Mouse (Mus musculus): ENCODE data around the gene Hsd3b6. TPM values are rescaled to one million over a fixed set of nuclear protein-coding genes. Genes with fewer than 3 reads are reported as not detected.
A peak's percentile ranks its signal among the peaks of the same experiment; 100 is the strongest.
"Not testable (repeated sequence)": the region's sequence is repeated elsewhere in the genome, so short reads cannot be mapped to it uniquely, and the experiment has no call there.

The Hsd3b6 gene
- polyA plus RNA-seq (2016; fragmentation: Nextera tagmentation; extraction: Ambion mirVana) = 24.1 and 37.3 TPM in 2 replicates

- Histone ChIP-seq H3K9me3 (no peaks in the 10 kb centered on the region), H3K27me3 (ENCODE audit: insufficient read depth, poor library complexity, severe bottlenecking) (no peaks in the 10 kb centered on the region), H3K36me3 (no peaks in the 10 kb centered on the region), H3K4me1 (0 out of 2 replicates have a peak, but pooled peaks cover 3% of the 10 kb centered on the region), H3K27ac (peak within 1 kb of the TSS; percentile 57; the same call in 1 of the 2 replicates), H3K4me3 (0 out of 2 replicates have a peak within 1 kb of the TSS, but pooled peaks have one; percentile 12)
- DNase-seq (ENCODE audit: low spot score) = peak; percentile 80
- 62% methylated on average over 6 of the region's 6 CpGs for WGBS
Measured at GRCm38 (mm10) chr3:98814101-98814670, at the start of gene Hsd3b6. TSS of gene Hsd3b6 (minus strand) at chr3:98814443.

- WGBS = 96% methylated on average over 1 of the region's 1 CpGs
- H3K9me3 ChIP-seq = no peaks in the 10 kb centered on the region
- H3K4me1 ChIP-seq = peaks cover 3% of the 10 kb centered on the region
- H3K36me3 ChIP-seq = no peaks in the 10 kb centered on the region
- H3K27ac ChIP-seq = no peak overlapping the region
- no peak overlapping the region for H3K4me3 ChIP-seq
- no peaks in the 10 kb centered on the region; the same call in 1 of the 2 replicates for H3K27me3 ChIP-seq (ENCODE audit: insufficient read depth, poor library complexity, severe bottlenecking)
- no peak for DNase-seq (ENCODE audit: low spot score)
Measured at GRCm38 (mm10) chr3:98862800-98863199, 48.6 kb upstream of the Hsd3b6 start.

GRCm38 (mm10) chr3:98859576-98859975 is 45.3 kb upstream of the Hsd3b6 start, which contains the start of gene Hsd3b1:
TSS of gene Hsd3b1 (minus strand) at chr3:98859794.
- Histone ChIP-seq H3K4me3 (no peak within 1 kb of the TSS), H3K36me3 (no peaks in the 10 kb centered on the region), H3K27me3 (ENCODE audit: insufficient read depth, poor library complexity, severe bottlenecking) (no peaks in the 10 kb centered on the region; the same call in 1 of the 2 replicates), H3K9me3 (no peaks in the 10 kb centered on the region), H3K4me1 (peaks cover 22% of the 10 kb centered on the region), H3K27ac (peak within 1 kb of the TSS; percentile 10; the same call in 1 of the 2 replicates)
- 88% methylated on average over 3 of the region's 3 CpGs for WGBS
- no peak for DNase-seq (ENCODE audit: low spot score)

GRCm38 (mm10) chr3:98858051-98858450 is 43.8 kb upstream of the Hsd3b6 start:
- Histone ChIP-seq H3K4me1 (peaks cover 22% of the 10 kb centered on the region), H3K4me3 (no peak overlapping the region), H3K9me3 (no peaks in the 10 kb centered on the region), H3K27ac (peak overlapping the region; percentile 77), H3K36me3 (no peaks in the 10 kb centered on the region), H3K27me3 (ENCODE audit: insufficient read depth, poor library complexity, severe bottlenecking) (no peaks in the 10 kb centered on the region; the same call in 1 of the 2 replicates)
- 34% methylated on average over 2 of the region's 2 CpGs for WGBS
- DNase-seq (ENCODE audit: low spot score) = no peak

- 0% methylated on average over 1 of the region's 1 CpGs for WGBS
- Histone ChIP-seq H3K27ac (peak overlapping the region; percentile 59; the same call in 1 of the 2 replicates), H3K9me3 (no peaks in the 10 kb centered on the region), H3K4me3 (no peak overlapping the region), H3K4me1 (peaks cover 22% of the 10 kb centered on the region), H3K36me3 (no peaks in the 10 kb centered on the region), H3K27me3 (ENCODE audit: insufficient read depth, poor library complexity, severe bottlenecking) (no peaks in the 10 kb centered on the region)
- no peak for DNase-seq (ENCODE audit: low spot score)
Measured at GRCm38 (mm10) chr3:98856892-98857291, 42.6 kb upstream of the Hsd3b6 start.

GRCm38 (mm10) chr3:98855160-98855559 is 40.9 kb upstream of the Hsd3b6 start:
- DNase-seq (ENCODE audit: low spot score) = peak; percentile 92
- Histone ChIP-seq H3K36me3 (no peaks in the 10 kb centered on the region), H3K4me3 (no peak overlapping the region), H3K9me3 (no peaks in the 10 kb centered on the region), H3K4me1 (peaks cover 22% of the 10 kb centered on the region), H3K27me3 (ENCODE audit: insufficient read depth, poor library complexity, severe bottlenecking) (no peaks in the 10 kb centered on the region), H3K27ac (peak overlapping the region; percentile 53)
- WGBS = 37% methylated on average over 3 of the region's 3 CpGs

GRCm38 (mm10) chr3:98853685-98854084 is 39.4 kb upstream of the Hsd3b6 start:
- no peak for DNase-seq (ENCODE audit: low spot score)
- Histone ChIP-seq H3K27me3 (ENCODE audit: insufficient read depth, poor library complexity, severe bottlenecking) (no peaks in the 10 kb centered on the region), H3K9me3 (no peaks in the 10 kb centered on the region), H3K27ac (peak overlapping the region; percentile 67; the same call in 1 of the 2 replicates), H3K4me1 (peaks cover 22% of the 10 kb centered on the region), H3K4me3 (no peak overlapping the region), H3K36me3 (no peaks in the 10 kb centered on the region)
- WGBS = 42% methylated on average over 1 of the region's 1 CpGs

GRCm38 (mm10) chr3:98853051-98853450 is 38.8 kb upstream of the Hsd3b6 start:
- no peak for DNase-seq (ENCODE audit: low spot score)
- H3K27ac ChIP-seq = no peak overlapping the region
- no peaks in the 10 kb centered on the region for H3K27me3 ChIP-seq (ENCODE audit: insufficient read depth, poor library complexity, severe bottlenecking)
- H3K4me3 ChIP-seq = no peak overlapping the region
- H3K9me3 ChIP-seq = no peaks in the 10 kb centered on the region
- H3K36me3 ChIP-seq = no peaks in the 10 kb centered on the region
- peaks cover 22% of the 10 kb centered on the region for H3K4me1 ChIP-seq
- 85% methylated on average over 3 of the region's 3 CpGs for WGBS

GRCm38 (mm10) chr3:98852631-98853030 is 38.4 kb upstream of the Hsd3b6 start:
- Histone ChIP-seq H3K27me3 (ENCODE audit: insufficient read depth, poor library complexity, severe bottlenecking) (no peaks in the 10 kb centered on the region), H3K4me3 (no peak overlapping the region), H3K27ac (no peak overlapping the region), H3K36me3 (no peaks in the 10 kb centered on the region), H3K4me1 (peaks cover 18% of the 10 kb centered on the region), H3K9me3 (no peaks in the 10 kb centered on the region)
- no peak for DNase-seq (ENCODE audit: low spot score)
- WGBS = 85% methylated on average over 6 of the region's 6 CpGs

GRCm38 (mm10) chr3:98851853-98852252 is 37.6 kb upstream of the Hsd3b6 start:
- no peaks in the 10 kb centered on the region for H3K36me3 ChIP-seq
- no peak for DNase-seq (ENCODE audit: low spot score)
- no peak overlapping the region for H3K4me3 ChIP-seq
- no peaks in the 10 kb centered on the region for H3K9me3 ChIP-seq
- H3K27me3 ChIP-seq (ENCODE audit: insufficient read depth, poor library complexity, severe bottlenecking) = no peaks in the 10 kb centered on the region
- peaks cover 11% of the 10 kb centered on the region for H3K4me1 ChIP-seq
- H3K27ac ChIP-seq = no peak overlapping the region
- 85% methylated on average over 2 of the region's 2 CpGs for WGBS

- Histone ChIP-seq H3K27me3 (ENCODE audit: insufficient read depth, poor library complexity, severe bottlenecking) (no peaks in the 10 kb centered on the region), H3K4me1 (peaks cover 3% of the 10 kb centered on the region), H3K36me3 (no peaks in the 10 kb centered on the region), H3K9me3 (no peaks in the 10 kb centered on the region), H3K4me3 (no peak overlapping the region), H3K27ac (no peak overlapping the region)
- WGBS = 87% methylated on average over 5 of the region's 5 CpGs
- no peak for DNase-seq (ENCODE audit: low spot score)
Measured at GRCm38 (mm10) chr3:98850262-98850661, 36.0 kb upstream of the Hsd3b6 start.

- no peaks in the 10 kb centered on the region for H3K36me3 ChIP-seq
Measured at GRCm38 (mm10) chr3:98848898-98849297, 34.7 kb upstream of the Hsd3b6 start.

GRCm38 (mm10) chr3:98812653-98813052 is 1.6 kb downstream of the Hsd3b6 start:
- H3K9me3 ChIP-seq; H3K27ac ChIP-seq; H3K36me3 ChIP-seq; DNase-seq (ENCODE audit: low spot score); H3K4me3 ChIP-seq; H3K4me1 ChIP-seq; H3K27me3 ChIP-seq (ENCODE audit: insufficient read depth, poor library complexity, severe bottlenecking): not testable (repeated sequence)
- 80% methylated on average over 6 of the region's 6 CpGs for WGBS

More at GRCm38 (mm10) chr3:98848898-98849297, 34.7 kb upstream of the Hsd3b6 start:
- DNase-seq (ENCODE audit: low spot score) = no peak
- WGBS = 89% methylated on average over 1 of the region's 1 CpGs
- H3K9me3 ChIP-seq = no peaks in the 10 kb centered on the region
- H3K4me1 ChIP-seq = no peaks in the 10 kb centered on the region
- no peak overlapping the region for H3K4me3 ChIP-seq
- no peak overlapping the region for H3K27ac ChIP-seq
- no peaks in the 10 kb centered on the region for H3K27me3 ChIP-seq (ENCODE audit: insufficient read depth, poor library complexity, severe bottlenecking)

All from heart, embryonic 10.5 days (tissue).